8 mouse cellular contexts compared by ENCODE assay signal in genomic region chr7:120634711-120635361, GRCm38 (mm10). TPM values are rescaled to one million over a fixed set of nuclear protein-coding genes. Genes with fewer than 3 reads are reported as not detected.
DNase-seq lines count a peak whose midpoint lies in the region; ATAC-seq and TF ChIP-seq lines count a peak whose summit lies in the region.

Uqcrc2 (plus strand) TSS chr7:120635176.

- H3K36me3 ChIP-seq in forebrain, embryonic 10.5 days (replicated peaks), result peaks cover 24% of the 10 kb centered on the region
- peaks cover 19% of the 10 kb centered on the region for H3K36me3 ChIP-seq in heart, embryonic 15.5 days
- H3K36me3 ChIP-seq in liver, embryonic 14.5 days (replicated peaks; ENCODE audit: control insufficient read depth, insufficient read depth, low read depth), result peaks cover 18% of the 10 kb centered on the region
- no peaks in the 10 kb centered on the region for H3K36me3 ChIP-seq in neural tube, embryonic 11.5 days (ENCODE audit: control insufficient read depth, insufficient read depth, low read length)
- H3K36me3 ChIP-seq in stomach, postnatal 0 days (ENCODE audit: control insufficient read depth, insufficient read depth, low read length), result no peaks in the 10 kb centered on the region

- WGBS in forebrain, embryonic 10.5 days, result under 1% methylated on average over 45 of the region's 45 CpGs
- under 1% methylated on average over 45 of the region's 45 CpGs for WGBS in heart, embryonic 15.5 days
- WGBS in liver, embryonic 14.5 days (ENCODE audit: insufficient replicate concordance), result under 1% methylated on average over 45 of the region's 45 CpGs
- WGBS in neural tube, embryonic 11.5 days, result under 1% methylated on average over 45 of the region's 45 CpGs
- under 1% methylated on average over 45 of the region's 45 CpGs for WGBS in stomach, postnatal 0 days

- no peaks in the 10 kb centered on the region for H3K27me3 ChIP-seq in forebrain, embryonic 10.5 days (ENCODE audit: poor library complexity, severe bottlenecking)
- H3K27me3 ChIP-seq in heart, embryonic 15.5 days, result no peaks in the 10 kb centered on the region
- H3K27me3 ChIP-seq in liver, embryonic 14.5 days (ENCODE audit: control insufficient read depth, insufficient read depth, low read length), result no peaks in the 10 kb centered on the region
- H3K27me3 ChIP-seq in neural tube, embryonic 11.5 days (ENCODE audit: control insufficient read depth, insufficient read depth, low read length), result no peaks in the 10 kb centered on the region
- H3K27me3 ChIP-seq in stomach, postnatal 0 days (ENCODE audit: control insufficient read depth, insufficient read depth, low read length), result no peaks in the 10 kb centered on the region

- H3K4me2 ChIP-seq in heart, embryonic 15.5 days, result peak within 1 kb of the TSS; percentile 74
- peak within 1 kb of the TSS; percentile 75 for H3K4me2 ChIP-seq in liver, embryonic 14.5 days (ENCODE audit: low read depth)
- peak within 1 kb of the TSS; percentile 90 for H3K4me2 ChIP-seq in neural tube, embryonic 11.5 days (ENCODE audit: low read depth)
- peak within 1 kb of the TSS; percentile 77 for H3K4me2 ChIP-seq in stomach, postnatal 0 days (replicated peaks; ENCODE audit: low read depth)

- TF ChIP-seq EP300 in liver, embryonic 14.5 days (IDR thresholded peaks at IDR 0.05; ENCODE audit: low read depth), result no peak
- no peak for TF ChIP-seq EP300 in stomach, postnatal 0 days (optimal IDR thresholded peaks at IDR 0.05)

- peak within 1 kb of the TSS; percentile 91 for H3K4me3 ChIP-seq in forebrain, embryonic 10.5 days
- peak within 1 kb of the TSS; percentile 97 for H3K4me3 ChIP-seq in heart, embryonic 15.5 days
- peak within 1 kb of the TSS; percentile 81 to 86 for H3K4me3 ChIP-seq in liver, embryonic 14.5 days (ENCODE audit: insufficient read depth in 1 of 2, low read depth in 2 of 2, low read length in 2 of 2)
- H3K4me3 ChIP-seq in neural tube, embryonic 11.5 days (ENCODE audit: low read depth, low read length), result peak within 1 kb of the TSS; percentile 92
- H3K4me3 ChIP-seq in stomach, postnatal 0 days (ENCODE audit: low read depth, low read length), result peak within 1 kb of the TSS; percentile 96

- ATAC-seq in CD4-positive, CD25-positive, alpha-beta regulatory T cell, adult 4 months, result peak; percentile 99
- ATAC-seq in heart, embryonic 15.5 days (replicated peaks; ENCODE audit: insufficient number of reproducible peaks, insufficient read depth, low FRiP score, low read depth), result peak; percentile 99
- ATAC-seq in liver, embryonic 14.5 days (ENCODE audit: insufficient read depth), result peak; percentile 99
- ATAC-seq in neural tube, embryonic 11.5 days (ENCODE audit: insufficient read depth, low FRiP score, low TSS enrichment), result peak; percentile 99
- ATAC-seq in stomach, postnatal 0 days (ENCODE audit: low FRiP score, low TSS enrichment), result peak; percentile 99

- DNase-seq in c-Kit-negative CD71-positive TER-119-positive erythroid progenitor cells, embryonic 14.5 days (ENCODE audit: low read depth, low spot score), result peak; percentile 73
- DNase-seq in forebrain, embryonic 10.5 days (ENCODE audit: extremely low spot score, low spot score), result peak; percentile 91
- DNase-seq in kidney, postnatal 25 days, result peak; percentile 91 to 94
- DNase-seq in liver, embryonic 14.5 days (ENCODE audit: low read depth in 3 of 3, low spot score in 3 of 3), result peak; percentile 78 to 84 (median 79)
- peak; percentile 93 for DNase-seq in neural tube, embryonic 11.5 days (ENCODE audit: low spot score)
- DNase-seq in stomach, postnatal 0 days (ENCODE audit: low spot score), result peak; percentile 94

- H3K9ac ChIP-seq in heart, embryonic 15.5 days, result peak within 1 kb of the TSS; percentile 99
- H3K9ac ChIP-seq in liver, embryonic 14.5 days (replicated peaks), result peak within 1 kb of the TSS; percentile 79
- peak within 1 kb of the TSS; percentile 93 for H3K9ac ChIP-seq in neural tube, embryonic 11.5 days (ENCODE audit: low read length)
- H3K9ac ChIP-seq in stomach, postnatal 0 days (ENCODE audit: low read length), result peak within 1 kb of the TSS; percentile 98

- peak; percentile 89 for TF ChIP-seq CTCF in liver, embryonic 14.5 days (IDR thresholded peaks at IDR 0.05; ENCODE audit: low read depth)
- TF ChIP-seq CTCF in stomach, postnatal 0 days (IDR thresholded peaks at IDR 0.05; ENCODE audit: low read depth), result peak; percentile 82

- no peaks in the 10 kb centered on the region for H3K9me3 ChIP-seq in forebrain, embryonic 10.5 days
- H3K9me3 ChIP-seq in heart, embryonic 15.5 days (replicated peaks), result no peaks in the 10 kb centered on the region
- no peaks in the 10 kb centered on the region for H3K9me3 ChIP-seq in liver, embryonic 14.5 days (ENCODE audit: control insufficient read depth, low read length)
- no peaks in the 10 kb centered on the region for H3K9me3 ChIP-seq in neural tube, embryonic 11.5 days (ENCODE audit: control insufficient read depth, low read length)
- no peaks in the 10 kb centered on the region for H3K9me3 ChIP-seq in stomach, postnatal 0 days (ENCODE audit: control insufficient read depth, low read length)

- H3K27ac ChIP-seq in forebrain, embryonic 10.5 days, result peak within 1 kb of the TSS; percentile 96
- peak within 1 kb of the TSS; percentile 98 for H3K27ac ChIP-seq in heart, embryonic 15.5 days
- H3K27ac ChIP-seq in liver, embryonic 14.5 days, result peak within 1 kb of the TSS; percentile 65
- peak within 1 kb of the TSS; percentile 87 for H3K27ac ChIP-seq in neural tube, embryonic 11.5 days (ENCODE audit: low read depth, low read length)
- peak within 1 kb of the TSS; percentile 97 for H3K27ac ChIP-seq in stomach, postnatal 0 days (replicated peaks)

- peaks cover 21% of the 10 kb centered on the region for H3K4me1 ChIP-seq in forebrain, embryonic 10.5 days
- H3K4me1 ChIP-seq in heart, embryonic 15.5 days (replicated peaks), result peaks cover 17% of the 10 kb centered on the region
- H3K4me1 ChIP-seq in liver, embryonic 14.5 days (replicated peaks; ENCODE audit: control insufficient read depth in 2 of 2, insufficient read depth in 2 of 2, low read length in 1 of 2), result peaks cover 0 to 6% of the 10 kb centered on the region in 2 experiments; a peak in 2 of 4 replicates
- peaks cover 10% of the 10 kb centered on the region for H3K4me1 ChIP-seq in neural tube, embryonic 11.5 days (ENCODE audit: control insufficient read depth, insufficient read depth, low read length)
- H3K4me1 ChIP-seq in stomach, postnatal 0 days (replicated peaks; ENCODE audit: control insufficient read depth, insufficient read depth), result 0 out of 2 replicates have a peak, but pooled peaks cover 3% of the 10 kb centered on the region

RNA-seq across cellular contexts. Expression of gene Uqcrc2, which starts in this region (rescaled TPM):
- polyA plus RNA-seq in CD4-positive, CD25-positive, alpha-beta regulatory T cell, adult 4 months (2017; shearing (Covaris generic)), result 100 to 1,000 TPM; 224 to 238 TPM
- 177 and 180 TPM in 2 replicates for polyA plus RNA-seq in forebrain, embryonic 10.5 days (2016; fragmentation: Nextera tagmentation; extraction: Ambion mirVana)
- 388 and 489 TPM in 2 replicates for polyA plus RNA-seq in heart, embryonic 15.5 days (2015; fragmentation: Nextera tagmentation; extraction: Ambion mirVana)
- 86.8 and 95.8 TPM in 2 replicates for polyA plus RNA-seq in liver, embryonic 14.5 days (2012; rRNA removed)
- 136 and 142 TPM in 2 replicates for polyA plus RNA-seq in liver, embryonic 14.5 days (2014; fragmentation: Nextera tagmentation; extraction: Ambion mirVana)
- polyA plus RNA-seq in neural tube, embryonic 11.5 days (2014; fragmentation: Nextera tagmentation; extraction: Ambion mirVana), result 197 and 216 TPM in 2 replicates
- 191 and 193 TPM in 2 replicates for polyA plus RNA-seq in stomach, postnatal 0 days (2015; fragmentation: Nextera tagmentation; extraction: Ambion mirVana)

Comparison
In these comparisons a context has a peak if more than half of its experiments do, and no peak if none do; other contexts are left out.
1. Peak in every context shown above with its lines: DNase-seq, ATAC-seq, H3K4me3 ChIP-seq and H3K27ac ChIP-seq.